Mouse (Mus musculus): ENCODE measurements around the gene Henmt1.
A peak's percentile ranks its signal among the peaks of the same experiment; 100 is the strongest.

Gene Henmt1

GRCm38 (mm10) chr3:108939573-108939972, at the start of gene Henmt1:
Gene Henmt1, plus strand, starts transcription at chr3:108939873.
- no peak for DNase-seq (ENCODE audit: low read depth in 1 of 2, low spot score in 2 of 2)

GRCm38 (mm10) chr3:108889908-108890307, 49.8 kb upstream of the Henmt1 start, which contains the start of gene Fndc7:
Gene Fndc7, minus strand, starts transcription at chr3:108890008.
- DNase-seq (ENCODE audit: low read depth in 1 of 2, low spot score in 2 of 2), result no peak

GRCm38 (mm10) chr3:108892080-108892479, 47.6 kb upstream of the Henmt1 start:
- no peak for DNase-seq (ENCODE audit: low read depth in 1 of 2, low spot score in 2 of 2)

- no peak for DNase-seq (ENCODE audit: low read depth in 1 of 2, low spot score in 2 of 2)
Measured at GRCm38 (mm10) chr3:108892914-108893313, 46.8 kb upstream of the Henmt1 start.

GRCm38 (mm10) chr3:108898640-108899039, 41.0 kb upstream of the Henmt1 start:
- no peak for DNase-seq (ENCODE audit: low read depth in 1 of 2, low spot score in 2 of 2)

- peak; percentile 54 to 57 for DNase-seq (ENCODE audit: low read depth in 1 of 2, low spot score in 2 of 2)
Measured at GRCm38 (mm10) chr3:108900147-108900546, 39.5 kb upstream of the Henmt1 start.

- DNase-seq (ENCODE audit: low read depth in 1 of 2, low spot score in 2 of 2), result no peak
Measured at GRCm38 (mm10) chr3:108900681-108901080, 39.0 kb upstream of the Henmt1 start.

- DNase-seq (ENCODE audit: low read depth in 1 of 2, low spot score in 2 of 2), result no peak
Measured at GRCm38 (mm10) chr3:108902038-108902437, 37.6 kb upstream of the Henmt1 start.

GRCm38 (mm10) chr3:108902934-108903333, 36.7 kb upstream of the Henmt1 start:
- DNase-seq (ENCODE audit: low read depth in 1 of 2, low spot score in 2 of 2), result no peak

GRCm38 (mm10) chr3:108910303-108911080, 29.2 kb upstream of the Henmt1 start:
- no peak for DNase-seq (ENCODE audit: low read depth in 1 of 2, low spot score in 2 of 2)

- peak; percentile 45 to 64 for DNase-seq (ENCODE audit: low read depth in 1 of 2, low spot score in 2 of 2)
Measured at GRCm38 (mm10) chr3:108911081-108911547, 28.6 kb upstream of the Henmt1 start.

GRCm38 (mm10) chr3:108911548-108912413, 27.9 kb upstream of the Henmt1 start, which contains the start of gene Prpf38b:
Gene Prpf38b, minus strand, starts transcription at chr3:108911727.
- DNase-seq (ENCODE audit: low read depth in 1 of 2, low spot score in 2 of 2), result peak; percentile 87 to 89

- no peak for DNase-seq (ENCODE audit: low read depth in 1 of 2, low spot score in 2 of 2)
Measured at GRCm38 (mm10) chr3:108915999-108916398, 23.7 kb upstream of the Henmt1 start.

- DNase-seq (ENCODE audit: low read depth in 1 of 2, low spot score in 2 of 2), result no peak
Measured at GRCm38 (mm10) chr3:108916857-108917256, 22.8 kb upstream of the Henmt1 start.

- DNase-seq (ENCODE audit: low read depth in 1 of 2, low spot score in 2 of 2), result no peak
Measured at GRCm38 (mm10) chr3:108917986-108918385, 21.7 kb upstream of the Henmt1 start.

- DNase-seq (ENCODE audit: low read depth in 1 of 2, low spot score in 2 of 2), result no peak
Measured at GRCm38 (mm10) chr3:108918852-108919251, 20.8 kb upstream of the Henmt1 start.

GRCm38 (mm10) chr3:108920442-108921070, 19.1 kb upstream of the Henmt1 start:
- DNase-seq (ENCODE audit: low read depth in 1 of 2, low spot score in 2 of 2), result no peak

GRCm38 (mm10) chr3:108921822-108922221, 17.9 kb upstream of the Henmt1 start:
- DNase-seq (ENCODE audit: low read depth in 1 of 2, low spot score in 2 of 2), result no peak

- DNase-seq (ENCODE audit: low read depth in 1 of 2, low spot score in 2 of 2), result no peak
Measured at GRCm38 (mm10) chr3:108925677-108926076, 14.0 kb upstream of the Henmt1 start.

- no peak for DNase-seq (ENCODE audit: low read depth in 1 of 2, low spot score in 2 of 2)
Measured at GRCm38 (mm10) chr3:108926308-108926707, 13.4 kb upstream of the Henmt1 start.

GRCm38 (mm10) chr3:108933557-108933956, 6.1 kb upstream of the Henmt1 start:
- no peak for DNase-seq (ENCODE audit: low read depth in 1 of 2, low spot score in 2 of 2)
